Mouse (Mus musculus) olfactory bulb, adult 2 months (tissue): ENCODE results near the gene Ahnak2.

Source experiments
- CTCF ChIP-seq: fragments of 200-500 bp; IDR thresholded peaks from 2 replicates; pipeline ENCODE4 v1.5.1; 2012; ENCODE audit warnings: low read depth, mild to moderate bottlenecking, low read length, moderate library complexity; ENCODE audit not compliant: insufficient read depth
- POLR2A ChIP-seq: fragments of 200-500 bp; IDR thresholded peaks from 2 replicates; pipeline ENCODE4 v1.6.1; 2012; ENCODE audit warnings: mild to moderate bottlenecking, low read depth, low read length, moderate library complexity; ENCODE audit not compliant: insufficient read depth

DNA sequence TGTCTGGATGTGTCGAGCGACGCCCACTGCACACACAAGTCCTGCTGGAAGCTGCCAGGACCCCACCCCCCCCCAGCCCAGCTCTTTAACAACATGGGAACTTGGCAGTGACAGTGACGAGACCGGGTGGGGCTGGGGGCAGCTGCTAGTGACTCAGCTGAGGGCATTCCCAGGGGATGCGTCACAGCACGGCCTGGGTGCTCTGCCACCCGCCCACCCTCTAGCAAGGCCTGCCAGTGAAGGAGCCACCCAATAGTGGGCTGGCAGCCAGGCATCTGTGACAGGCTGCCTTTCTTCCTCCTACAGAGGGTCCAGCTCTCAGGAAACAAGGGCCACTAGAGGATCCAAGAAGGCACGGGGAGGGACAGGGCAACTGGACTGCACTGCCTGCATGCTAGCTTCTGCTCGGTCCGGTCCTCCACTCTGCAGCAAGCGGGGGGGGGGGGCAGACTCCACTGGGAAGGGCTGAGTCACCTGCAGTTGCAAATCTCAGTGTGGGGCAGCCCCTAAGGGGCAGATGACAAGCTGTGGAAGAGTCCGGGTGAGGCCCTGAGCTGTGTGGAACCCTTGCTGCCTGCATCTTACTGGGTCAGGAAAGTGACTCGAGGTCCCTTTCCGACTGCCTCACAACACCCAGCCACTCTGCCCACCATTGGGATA, 4.7 kb downstream of the Ahnak2 start:
- no peak for TF ChIP-seq CTCF
- TF ChIP-seq POLR2A: no peak
